Comparison of ENCODE assay signal across 8 mouse cellular contexts in genomic region chr2:3331071-3331703, GRCm38 (mm10). TPM values are rescaled to one million over a fixed set of nuclear protein-coding genes. Genes with fewer than 3 reads are reported as not detected.
DNase-seq lines count a peak whose midpoint lies in the region; ATAC-seq and TF ChIP-seq lines count a peak whose summit lies in the region.

No protein-coding gene starts in this region.

- peaks cover 7% of the 10 kb centered on the region for H3K27me3 ChIP-seq in lung, embryonic 14.5 days (ENCODE audit: insufficient read depth, low read length)
- H3K27me3 ChIP-seq in embryonic facial prominence, embryonic 13.5 days: peaks cover 11% of the 10 kb centered on the region
- H3K27me3 ChIP-seq in intestine, embryonic 16.5 days (replicated peaks; ENCODE audit: control insufficient read depth, insufficient read depth, low read length): no peaks in the 10 kb centered on the region
- H3K27me3 ChIP-seq in neural tube, embryonic 13.5 days: 0 out of 2 replicates have a peak, but pooled peaks cover under 1% of the 10 kb centered on the region

- H3K9ac ChIP-seq in lung, embryonic 14.5 days: 0 out of 2 replicates have a peak overlapping the region, but pooled peaks have one; percentile 17
- H3K9ac ChIP-seq in embryonic facial prominence, embryonic 13.5 days: peak overlapping the region; percentile 83
- peak overlapping the region; percentile 85; the same call in 1 of the 2 replicates for H3K9ac ChIP-seq in intestine, embryonic 16.5 days (ENCODE audit: low read depth, low read length)
- H3K9ac ChIP-seq in neural tube, embryonic 13.5 days: peak overlapping the region; percentile 82; the same call in 1 of the 2 replicates

- TF ChIP-seq CTCF in lung, embryonic 14.5 days (IDR thresholded peaks at IDR 0.05; ENCODE audit: low read depth): no peak

- DNase-seq in lung, embryonic 14.5 days: no peak
- no peak for DNase-seq in lung, postnatal 25 days (ENCODE audit: low spot score)
- no peak for DNase-seq in frontal cortex, postnatal 25 days (ENCODE audit: low spot score in 2 of 2)
- no peak for DNase-seq in T-cell, adult 2 months (ENCODE audit: low spot score)
- no peak for DNase-seq in layer of hippocampus, adult 11-12 months (ENCODE audit: low spot score)

- ATAC-seq in lung, embryonic 14.5 days (ENCODE audit: insufficient read depth): no peak
- no peak for ATAC-seq in embryonic facial prominence, embryonic 13.5 days (ENCODE audit: insufficient number of reproducible peaks, insufficient read depth, low FRiP score, low TSS enrichment, low read depth)
- ATAC-seq in intestine, embryonic 16.5 days: no peak
- no peak for ATAC-seq in neural tube, embryonic 13.5 days (ENCODE audit: low read depth)

- peaks cover 9% of the 10 kb centered on the region; the same call in 1 of the 2 replicates for H3K4me1 ChIP-seq in lung, embryonic 14.5 days (ENCODE audit: insufficient read depth)
- H3K4me1 ChIP-seq in embryonic facial prominence, embryonic 13.5 days: peaks cover 20% of the 10 kb centered on the region
- peaks cover 10% of the 10 kb centered on the region for H3K4me1 ChIP-seq in intestine, embryonic 16.5 days (ENCODE audit: control insufficient read depth, insufficient read depth, low read length)
- H3K4me1 ChIP-seq in neural tube, embryonic 13.5 days (replicated peaks): peaks cover 24% of the 10 kb centered on the region

- H3K27ac ChIP-seq in lung, embryonic 14.5 days (ENCODE audit: low read depth): no peak overlapping the region
- no peak overlapping the region for H3K27ac ChIP-seq in embryonic facial prominence, embryonic 13.5 days
- H3K27ac ChIP-seq in intestine, embryonic 16.5 days (ENCODE audit: low read length): peak overlapping the region; percentile 81; the same call in 1 of the 2 replicates
- no peak overlapping the region; the same call in 1 of the 2 replicates for H3K27ac ChIP-seq in neural tube, embryonic 13.5 days (replicated peaks)

- H3K9me3 ChIP-seq in lung, embryonic 14.5 days (ENCODE audit: low read depth, low read length): no peaks in the 10 kb centered on the region
- H3K9me3 ChIP-seq in embryonic facial prominence, embryonic 13.5 days: no peaks in the 10 kb centered on the region
- no peaks in the 10 kb centered on the region for H3K9me3 ChIP-seq in intestine, embryonic 16.5 days (ENCODE audit: control insufficient read depth, low read length)
- no peaks in the 10 kb centered on the region for H3K9me3 ChIP-seq in neural tube, embryonic 13.5 days

- WGBS in lung, embryonic 14.5 days: 77% methylated on average over 5 of the region's 5 CpGs
- WGBS in embryonic facial prominence, embryonic 13.5 days: 83% methylated on average over 5 of the region's 5 CpGs
- WGBS in intestine, embryonic 16.5 days: 60% methylated on average over 5 of the region's 5 CpGs
- 78% methylated on average over 5 of the region's 5 CpGs for WGBS in neural tube, embryonic 13.5 days

- H3K4me3 ChIP-seq in lung, embryonic 14.5 days (ENCODE audit: low read depth, low read length): peak overlapping the region; percentile 69
- peak overlapping the region; percentile 68 for H3K4me3 ChIP-seq in embryonic facial prominence, embryonic 13.5 days
- peak overlapping the region; percentile 77 for H3K4me3 ChIP-seq in intestine, embryonic 16.5 days (ENCODE audit: low read length)
- peak overlapping the region; percentile 66 for H3K4me3 ChIP-seq in neural tube, embryonic 13.5 days

- H3K4me2 ChIP-seq in lung, embryonic 14.5 days: peak overlapping the region; percentile 62
- peak overlapping the region; percentile 64 for H3K4me2 ChIP-seq in embryonic facial prominence, embryonic 13.5 days
- peak overlapping the region; percentile 66 for H3K4me2 ChIP-seq in intestine, embryonic 16.5 days (ENCODE audit: low read depth, low read length)
- H3K4me2 ChIP-seq in neural tube, embryonic 13.5 days: peak overlapping the region; percentile 76

- peaks cover 33% of the 10 kb centered on the region for H3K36me3 ChIP-seq in lung, embryonic 14.5 days (ENCODE audit: insufficient read depth)
- peaks cover 24% of the 10 kb centered on the region for H3K36me3 ChIP-seq in embryonic facial prominence, embryonic 13.5 days
- peaks cover 6% of the 10 kb centered on the region; the same call in 1 of the 2 replicates for H3K36me3 ChIP-seq in intestine, embryonic 16.5 days (ENCODE audit: control insufficient read depth, insufficient read depth, low read length)
- peaks cover 23% of the 10 kb centered on the region for H3K36me3 ChIP-seq in neural tube, embryonic 13.5 days

RNA-seq across cellular contexts. Expression of gene Rpp38, which starts 1.3 kb away (rescaled TPM):
- polyA plus RNA-seq in lung, embryonic 14.5 days (2014; fragmentation: Nextera tagmentation; extraction: Ambion mirVana): 26.3 and 26.8 TPM in 2 replicates
- polyA plus RNA-seq in embryonic facial prominence, embryonic 13.5 days (2015; fragmentation: Nextera tagmentation; extraction: Ambion mirVana): 17.0 and 20.3 TPM in 2 replicates
- polyA plus RNA-seq in intestine, embryonic 16.5 days (2015; fragmentation: Nextera tagmentation; extraction: Ambion mirVana): 23.0 and 24.2 TPM in 2 replicates
- 11.3 and 12.2 TPM in 2 replicates for polyA plus RNA-seq in neural tube, embryonic 13.5 days (2015; fragmentation: Nextera tagmentation; extraction: Ambion mirVana)

RNA-seq across cellular contexts. Expression of gene Acbd7, which starts 4.8 kb away (rescaled TPM):
- 0.51 and 0.92 TPM in 2 replicates for polyA plus RNA-seq in lung, embryonic 14.5 days (2014; fragmentation: Nextera tagmentation; extraction: Ambion mirVana)
- polyA plus RNA-seq in embryonic facial prominence, embryonic 13.5 days (2015; fragmentation: Nextera tagmentation; extraction: Ambion mirVana): 1.3 and 1.7 TPM in 2 replicates
- polyA plus RNA-seq in intestine, embryonic 16.5 days (2015; fragmentation: Nextera tagmentation; extraction: Ambion mirVana): 1.2 and 1.5 TPM in 2 replicates
- polyA plus RNA-seq in neural tube, embryonic 13.5 days (2015; fragmentation: Nextera tagmentation; extraction: Ambion mirVana): 1.3 and 2.3 TPM in 2 replicates

RNA-seq across cellular contexts. Expression of gene Nmt2, which starts 47.2 kb away (rescaled TPM):
- polyA plus RNA-seq in lung, embryonic 14.5 days (2014; fragmentation: Nextera tagmentation; extraction: Ambion mirVana): 41.3 and 41.6 TPM in 2 replicates
- 47.2 and 48.0 TPM in 2 replicates for polyA plus RNA-seq in embryonic facial prominence, embryonic 13.5 days (2015; fragmentation: Nextera tagmentation; extraction: Ambion mirVana)
- 37.5 and 38.3 TPM in 2 replicates for polyA plus RNA-seq in intestine, embryonic 16.5 days (2015; fragmentation: Nextera tagmentation; extraction: Ambion mirVana)
- polyA plus RNA-seq in neural tube, embryonic 13.5 days (2015; fragmentation: Nextera tagmentation; extraction: Ambion mirVana): 79.6 and 80.8 TPM in 2 replicates

Comparison
In these comparisons a context has a peak if more than half of its experiments do, and no peak if none do; other contexts are left out.
1. H3K9ac ChIP-seq: peak in every context shown above with its lines; median percentile 85 in intestine, embryonic 16.5 days; 83 in embryonic facial prominence, embryonic 13.5 days; 82 in neural tube, embryonic 13.5 days; 17 in lung, embryonic 14.5 days.